Mouse (Mus musculus): Measurements from ENCODE around the gene Metrn.

GRCm38 (mm10) chr17:25775318-25776062 lies 21.4 kb downstream of the Metrn start:
- TF ChIP-seq GATA1 (IDR thresholded peaks at IDR 0.05; ENCODE audit: low read length) (no peak), TAL1 (IDR thresholded peaks at IDR 0.05; ENCODE audit: low read length) (no peak)
